Mouse (Mus musculus) lung, postnatal 0 days (tissue): ENCODE measurements around the gene Ptbp1.

Experiments used
- CTCF ChIP-seq: IDR thresholded peaks from 2 replicates; pipeline ENCODE4 v1.5.1; 2016; ENCODE audit warnings: antibody characterized with exemption, mild to moderate bottlenecking
- EP300 ChIP-seq: IDR thresholded peaks from 2 replicates; pipeline ENCODE4 v1.6.1; 2016; ENCODE audit warnings: antibody characterized with exemption, mild to moderate bottlenecking, control low read depth

DNA sequence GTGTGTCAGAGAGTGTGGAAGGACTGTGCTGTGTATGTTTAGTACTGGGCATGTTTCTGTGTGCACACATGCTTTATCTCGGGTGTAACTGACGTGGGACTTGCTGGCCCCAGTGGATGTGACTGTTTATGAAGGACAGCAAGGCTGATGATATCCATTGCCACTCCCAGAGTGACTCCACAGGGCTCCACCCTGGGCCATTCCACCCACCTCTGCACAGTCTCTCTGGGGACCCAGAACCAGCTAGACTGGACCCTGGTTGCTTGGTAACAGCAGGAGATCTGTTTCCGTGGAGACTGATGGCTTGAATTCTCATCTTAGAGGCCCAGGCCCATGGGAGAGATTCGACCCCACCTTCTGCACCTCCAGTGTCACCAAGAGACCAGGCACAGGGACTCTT lies 36.0 kb upstream of the Ptbp1 start:
- TF ChIP-seq CTCF: no peak
- no peak for TF ChIP-seq EP300
